Mouse (Mus musculus): ENCODE data around the gene Ccdc57. TPM values are rescaled to one million over a fixed set of nuclear protein-coding genes. Genes with fewer than 3 reads are reported as not detected.
A peak's percentile ranks its signal among the peaks of the same experiment; 100 is the strongest.

Gene Ccdc57
- polyA plus RNA-seq, 1 experiment, result 34.6 TPM

DNA sequence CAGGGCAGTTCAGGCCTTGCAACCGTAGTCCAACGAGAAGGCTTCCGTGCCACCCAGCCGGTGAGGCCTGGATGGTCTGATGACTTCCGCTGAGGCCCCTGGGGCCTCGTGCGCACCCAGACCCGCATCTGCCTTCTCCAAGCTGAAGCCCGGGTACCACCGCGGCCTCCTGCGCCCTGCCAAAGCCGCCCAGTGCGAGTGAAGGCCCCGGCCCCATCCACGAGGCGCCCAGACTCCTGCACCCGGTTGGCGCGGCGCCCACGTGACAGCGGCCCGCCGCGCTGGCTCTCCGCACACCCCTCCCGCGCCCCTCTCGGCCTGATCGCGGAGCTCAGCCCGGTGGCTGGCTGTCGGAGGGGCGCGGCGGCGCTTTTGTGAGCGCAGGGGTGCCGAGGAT is 109.1 kb downstream of the Ccdc57 start:
- Histone ChIP-seq H3K36me3 (ENCODE audit: control insufficient read depth, insufficient read depth, low read length) (no peaks in the 10 kb centered on the region; the same call in 1 of the 2 replicates), H3K4me1 (ENCODE audit: control insufficient read depth, insufficient read depth, low read length) (peaks cover 18% of the 10 kb centered on the region), H3K4me3 (ENCODE audit: control insufficient read depth, low read depth, low read length) (peak overlapping the region; percentile 83), H3K27me3 (ENCODE audit: control insufficient read depth, insufficient read depth, low read length) (no peaks in the 10 kb centered on the region), H3K27ac (ENCODE audit: control insufficient read depth, insufficient read depth, low read depth, low read length) (peak overlapping the region; percentile 86)
- TF ChIP-seq POLR2A (IDR thresholded peaks at IDR 0.05; ENCODE audit: control insufficient read depth, low read depth, low read length) (no peak), CTCF (IDR thresholded peaks at IDR 0.05; ENCODE audit: control insufficient read depth, insufficient read depth, insufficient replicate concordance, low read depth, low read length) (no peak)

DNA sequence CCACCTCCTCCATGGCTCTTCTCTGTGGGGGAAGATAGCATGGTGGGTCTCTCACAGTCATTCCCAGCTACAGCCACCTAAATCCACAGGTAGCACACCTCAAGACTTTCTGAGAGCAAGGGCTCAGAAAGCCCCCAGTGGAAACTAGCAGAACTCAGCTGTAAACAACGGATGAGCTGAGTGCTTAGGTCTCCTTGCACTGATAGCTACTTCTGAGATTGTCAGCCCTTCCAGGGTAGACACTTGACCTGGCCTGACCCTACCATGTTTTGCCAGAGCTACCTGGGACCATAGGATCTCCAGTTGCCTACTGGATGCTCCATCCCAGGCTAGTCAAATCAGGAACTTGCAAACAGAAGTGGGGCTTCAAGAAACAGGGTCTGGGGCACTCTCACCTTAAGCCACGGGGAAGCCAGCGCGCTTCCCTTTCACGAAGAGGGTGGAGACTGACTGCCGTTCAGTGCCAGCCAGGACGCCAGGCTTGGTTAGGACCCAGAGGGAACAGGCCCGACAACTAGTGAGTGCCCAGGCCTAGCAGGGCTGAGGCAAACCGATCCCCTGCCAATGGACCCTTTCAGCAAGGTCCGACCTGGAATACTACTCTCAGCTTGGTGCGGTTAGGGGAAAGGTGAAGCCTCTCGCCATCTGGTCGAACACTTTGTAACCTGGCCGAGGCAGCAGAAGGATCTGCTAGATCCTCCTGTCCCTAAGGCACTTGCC is 109.7 kb downstream of the Ccdc57 start:
- peaks cover 18% of the 10 kb centered on the region for H3K4me1 ChIP-seq (ENCODE audit: control insufficient read depth, insufficient read depth, low read length)
- TF ChIP-seq CTCF (IDR thresholded peaks at IDR 0.05; ENCODE audit: control insufficient read depth, insufficient read depth, insufficient replicate concordance, low read depth, low read length) (no peak), POLR2A (IDR thresholded peaks at IDR 0.05; ENCODE audit: control insufficient read depth, low read depth, low read length) (peak; percentile 27; the same call in 1 of the 2 replicates)

DNA sequence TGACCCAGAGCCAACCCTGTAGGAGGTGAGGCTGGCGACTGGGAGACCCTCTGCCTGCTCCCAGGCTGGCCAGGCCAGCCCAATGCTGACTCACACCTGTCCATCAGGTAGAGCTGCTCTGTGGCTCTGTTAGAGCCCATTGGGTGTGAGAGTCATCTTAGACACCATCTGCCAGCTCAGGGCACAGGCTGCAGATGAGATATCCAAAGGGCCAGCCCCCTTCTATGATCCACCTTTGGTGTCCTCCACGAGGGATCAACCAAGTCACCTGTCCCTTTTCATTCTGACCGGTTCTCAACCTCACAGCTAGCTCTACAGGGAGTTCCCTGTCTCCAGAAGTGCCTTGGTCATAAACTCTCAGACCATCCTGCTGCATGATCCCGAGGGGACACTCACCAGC is 110.4 kb downstream of the Ccdc57 start:
- H3K27me3 ChIP-seq (ENCODE audit: control insufficient read depth, insufficient read depth, low read length), result no peaks in the 10 kb centered on the region
- TF ChIP-seq POLR2A (IDR thresholded peaks at IDR 0.05; ENCODE audit: control insufficient read depth, low read depth, low read length), result no peak
- H3K4me1 ChIP-seq (ENCODE audit: control insufficient read depth, insufficient read depth, low read length), result peaks cover 18% of the 10 kb centered on the region
- H3K27ac ChIP-seq (ENCODE audit: control insufficient read depth, insufficient read depth, low read depth, low read length), result no peak overlapping the region
- H3K4me3 ChIP-seq (ENCODE audit: control insufficient read depth, low read depth, low read length), result peak overlapping the region; percentile 12; the same call in 1 of the 2 replicates
- H3K36me3 ChIP-seq (ENCODE audit: control insufficient read depth, insufficient read depth, low read length), result no peaks in the 10 kb centered on the region; the same call in 1 of the 2 replicates

More for the DNA sequence above, 109.7 kb downstream of the Ccdc57 start:
- Histone ChIP-seq H3K27me3 (ENCODE audit: control insufficient read depth, insufficient read depth, low read length) (no peaks in the 10 kb centered on the region), H3K36me3 (ENCODE audit: control insufficient read depth, insufficient read depth, low read length) (no peaks in the 10 kb centered on the region; the same call in 1 of the 2 replicates), H3K27ac (ENCODE audit: control insufficient read depth, insufficient read depth, low read depth, low read length) (peak overlapping the region; percentile 86), H3K4me3 (ENCODE audit: control insufficient read depth, low read depth, low read length) (peak overlapping the region; percentile 83)

DNA sequence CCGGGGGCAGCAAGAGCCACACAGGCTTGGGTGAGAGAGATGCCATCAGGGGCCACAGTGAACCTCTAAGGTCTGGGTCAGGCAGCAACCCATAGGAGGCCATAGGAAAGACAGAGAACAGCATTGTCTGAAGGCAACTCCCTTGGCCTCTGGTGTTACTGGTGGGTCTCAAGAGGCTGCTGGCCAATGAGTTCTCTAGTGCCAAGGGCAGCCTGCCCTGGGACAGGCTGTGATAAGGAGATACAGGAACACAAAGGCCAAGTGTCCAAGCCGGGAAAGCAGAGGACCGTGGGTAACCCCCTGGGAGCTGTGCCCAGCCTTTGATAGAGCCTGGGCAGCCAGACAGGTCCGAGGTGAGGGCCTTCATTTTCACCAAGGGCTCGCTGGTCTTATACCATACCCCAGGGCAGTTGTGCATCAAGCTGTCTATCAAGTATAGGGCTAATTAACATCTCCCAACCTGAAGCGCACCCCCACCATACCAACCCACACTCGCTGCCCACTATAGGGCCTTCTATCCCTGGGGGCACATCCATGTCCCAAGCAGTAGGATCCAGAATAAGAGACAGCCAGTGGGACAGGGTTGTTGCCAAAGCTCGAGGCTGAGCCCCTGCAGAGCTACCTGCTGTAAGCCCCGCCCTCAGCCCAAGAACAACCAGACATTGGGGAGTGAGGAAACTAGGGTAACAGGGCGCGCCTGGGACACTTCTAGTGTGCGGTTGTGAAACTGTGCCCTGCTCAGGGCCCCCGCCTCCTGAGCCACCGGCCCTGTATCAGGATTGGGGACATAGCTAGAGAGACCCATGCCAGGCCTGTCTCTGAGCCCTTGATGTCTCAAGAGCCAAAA is 111.4 kb downstream of the Ccdc57 start:
- no peak overlapping the region for H3K4me3 ChIP-seq (ENCODE audit: control insufficient read depth, low read depth, low read length)
- H3K27ac ChIP-seq (ENCODE audit: control insufficient read depth, insufficient read depth, low read depth, low read length), result no peak overlapping the region
- no peak for TF ChIP-seq CTCF (IDR thresholded peaks at IDR 0.05; ENCODE audit: control insufficient read depth, insufficient read depth, insufficient replicate concordance, low read depth, low read length)
- TF ChIP-seq POLR2A (IDR thresholded peaks at IDR 0.05; ENCODE audit: control insufficient read depth, low read depth, low read length), result no peak
- H3K36me3 ChIP-seq (ENCODE audit: control insufficient read depth, insufficient read depth, low read length), result no peaks in the 10 kb centered on the region; the same call in 1 of the 2 replicates
- H3K4me1 ChIP-seq (ENCODE audit: control insufficient read depth, insufficient read depth, low read length), result peaks cover 18% of the 10 kb centered on the region
- no peaks in the 10 kb centered on the region for H3K27me3 ChIP-seq (ENCODE audit: control insufficient read depth, insufficient read depth, low read length)

DNA sequence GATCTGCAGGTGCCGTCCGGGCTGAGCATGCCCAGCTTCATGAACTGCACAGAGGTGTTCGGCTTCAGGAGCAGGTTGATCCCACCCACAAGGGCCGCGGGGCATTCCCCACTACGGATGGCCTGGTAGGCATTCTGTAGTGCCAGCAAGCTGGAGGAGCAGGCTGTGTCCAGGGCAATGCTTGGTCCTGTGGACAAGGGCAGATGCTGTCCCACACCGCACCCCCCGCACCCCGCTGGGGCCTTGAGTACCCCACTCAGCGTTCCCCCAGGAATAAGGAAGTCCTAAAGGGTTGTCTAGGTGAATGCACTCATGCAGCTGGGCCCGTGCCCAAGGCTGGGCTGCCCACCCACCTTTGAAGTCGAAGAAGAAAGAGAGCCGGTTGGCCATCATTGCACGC is 112.1 kb downstream of the Ccdc57 start:
- Histone ChIP-seq H3K27ac (ENCODE audit: control insufficient read depth, insufficient read depth, low read depth, low read length) (no peak overlapping the region), H3K36me3 (ENCODE audit: control insufficient read depth, insufficient read depth, low read length) (no peaks in the 10 kb centered on the region; the same call in 1 of the 2 replicates), H3K4me3 (ENCODE audit: control insufficient read depth, low read depth, low read length) (no peak overlapping the region), H3K27me3 (ENCODE audit: control insufficient read depth, insufficient read depth, low read length) (no peaks in the 10 kb centered on the region), H3K4me1 (ENCODE audit: control insufficient read depth, insufficient read depth, low read length) (peaks cover 18% of the 10 kb centered on the region)
- TF ChIP-seq POLR2A (IDR thresholded peaks at IDR 0.05; ENCODE audit: control insufficient read depth, low read depth, low read length) (no peak), CTCF (IDR thresholded peaks at IDR 0.05; ENCODE audit: control insufficient read depth, insufficient read depth, insufficient replicate concordance, low read depth, low read length) (no peak)

DNA sequence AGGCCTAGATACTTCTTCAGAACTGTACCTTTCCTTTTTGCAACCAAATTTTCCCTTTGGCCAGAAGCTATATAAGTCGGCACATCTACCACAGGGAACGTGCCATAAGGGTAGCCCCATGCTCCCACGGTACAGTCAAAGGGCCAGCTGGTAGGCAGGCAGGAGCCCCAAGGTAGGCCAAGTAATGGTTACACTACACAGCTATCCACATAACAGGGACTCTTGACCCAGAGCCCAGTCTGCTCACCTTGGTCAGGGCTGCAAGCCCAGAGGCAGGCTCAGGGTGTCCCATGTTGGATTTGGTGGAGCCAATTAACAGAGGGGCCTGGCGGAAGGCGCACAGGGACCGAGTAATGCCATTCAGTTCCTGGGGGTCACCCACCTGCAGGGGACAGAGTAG is 113.1 kb downstream of the Ccdc57 start:
- Histone ChIP-seq H3K27me3 (ENCODE audit: control insufficient read depth, insufficient read depth, low read length) (no peaks in the 10 kb centered on the region), H3K4me1 (ENCODE audit: control insufficient read depth, insufficient read depth, low read length) (peaks cover 9% of the 10 kb centered on the region), H3K4me3 (ENCODE audit: control insufficient read depth, low read depth, low read length) (no peak overlapping the region), H3K27ac (ENCODE audit: control insufficient read depth, insufficient read depth, low read depth, low read length) (no peak overlapping the region), H3K36me3 (ENCODE audit: control insufficient read depth, insufficient read depth, low read length) (no peaks in the 10 kb centered on the region; the same call in none of the 2 replicates)
- TF ChIP-seq POLR2A (IDR thresholded peaks at IDR 0.05; ENCODE audit: control insufficient read depth, low read depth, low read length), result no peak
- TF ChIP-seq CTCF (IDR thresholded peaks at IDR 0.05; ENCODE audit: control insufficient read depth, insufficient read depth, insufficient replicate concordance, low read depth, low read length), result no peak

DNA sequence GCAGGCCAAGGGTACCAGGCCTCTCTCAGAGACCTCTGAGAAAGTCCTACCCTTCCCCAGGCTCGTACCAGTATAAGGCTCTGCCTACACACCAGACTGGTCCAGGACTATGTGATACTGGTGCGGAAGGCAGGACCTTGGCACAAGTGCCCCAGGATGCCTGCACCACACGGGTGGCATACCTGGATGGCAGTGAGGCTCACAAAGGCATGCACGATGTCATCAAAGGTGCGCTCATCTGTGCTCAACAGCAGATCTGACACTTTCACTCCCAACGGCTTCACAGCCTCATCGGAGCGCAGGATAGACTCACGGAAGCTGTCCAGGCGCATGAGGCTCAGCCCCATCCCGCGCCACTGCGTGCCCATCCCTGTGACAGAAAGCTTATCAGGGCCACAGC is 114.4 kb downstream of the Ccdc57 start:
- H3K27ac ChIP-seq (ENCODE audit: control insufficient read depth, insufficient read depth, low read depth, low read length), result no peak overlapping the region
- no peaks in the 10 kb centered on the region for H3K27me3 ChIP-seq (ENCODE audit: control insufficient read depth, insufficient read depth, low read length)
- no peak overlapping the region for H3K4me3 ChIP-seq (ENCODE audit: control insufficient read depth, low read depth, low read length)
- no peaks in the 10 kb centered on the region; the same call in none of the 2 replicates for H3K36me3 ChIP-seq (ENCODE audit: control insufficient read depth, insufficient read depth, low read length)
- no peak for TF ChIP-seq CTCF (IDR thresholded peaks at IDR 0.05; ENCODE audit: control insufficient read depth, insufficient read depth, insufficient replicate concordance, low read depth, low read length)
- TF ChIP-seq POLR2A (IDR thresholded peaks at IDR 0.05; ENCODE audit: control insufficient read depth, low read depth, low read length), result no peak
- peaks cover 6% of the 10 kb centered on the region for H3K4me1 ChIP-seq (ENCODE audit: control insufficient read depth, insufficient read depth, low read length)
